Mouse (Mus musculus): ENCODE results near the gene Nkx3-2.

Nkx3-2 gene

DNA sequence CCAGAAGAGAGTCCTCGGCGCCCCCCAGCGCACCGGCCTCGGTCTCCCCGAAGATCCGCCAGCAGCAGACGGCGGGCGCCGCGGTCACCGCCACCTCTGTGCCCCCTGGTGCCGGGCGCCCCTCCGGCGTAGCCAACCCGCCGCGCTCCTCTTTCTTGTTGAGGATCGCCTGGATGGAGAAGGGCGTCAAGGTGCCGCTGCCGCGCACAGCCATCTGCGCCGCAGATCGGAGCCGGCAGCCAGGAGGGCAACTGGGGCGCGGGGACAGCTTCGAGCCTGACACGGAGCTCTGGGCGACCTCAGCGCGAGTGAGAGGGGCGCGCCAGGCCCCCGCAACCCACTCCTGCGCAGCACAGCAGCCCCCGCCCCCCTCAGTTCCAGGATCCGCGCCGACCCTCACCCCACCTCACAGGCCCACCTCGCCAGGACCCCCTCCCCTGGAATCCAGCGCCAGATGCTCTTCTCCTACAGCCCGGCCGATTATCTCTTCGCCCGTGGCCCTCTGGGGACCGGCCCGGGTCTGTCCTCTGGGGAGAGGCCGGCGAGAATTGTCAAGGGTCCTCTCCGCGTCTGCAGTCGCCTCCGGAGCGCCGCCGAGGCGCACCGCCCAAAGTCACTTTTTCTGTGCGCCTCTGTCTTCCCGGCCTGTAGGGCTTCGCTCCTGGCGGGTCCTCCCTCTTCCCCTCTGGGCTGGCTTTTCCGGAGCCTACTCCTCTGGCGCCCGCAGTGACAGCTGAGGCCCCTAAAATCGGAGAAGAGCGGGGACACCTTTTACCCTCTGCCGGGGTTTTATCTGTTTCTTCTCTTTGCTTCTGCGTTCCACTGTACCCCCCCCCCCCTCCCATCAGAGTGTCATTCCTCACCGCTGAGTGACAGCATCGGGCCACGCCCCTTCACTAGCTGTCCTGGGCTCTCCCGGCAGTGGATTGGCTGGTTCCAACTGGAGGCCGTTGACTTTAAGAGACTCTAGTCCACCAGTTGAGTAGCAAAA lies at the start of gene Nkx3-2:
Gene Nkx3-2, minus strand, starts transcription at position 771 of the 991 bp plus-strand sequence.
- DNase-seq (ENCODE audit: low spot score in 2 of 2) = no peak

DNA sequence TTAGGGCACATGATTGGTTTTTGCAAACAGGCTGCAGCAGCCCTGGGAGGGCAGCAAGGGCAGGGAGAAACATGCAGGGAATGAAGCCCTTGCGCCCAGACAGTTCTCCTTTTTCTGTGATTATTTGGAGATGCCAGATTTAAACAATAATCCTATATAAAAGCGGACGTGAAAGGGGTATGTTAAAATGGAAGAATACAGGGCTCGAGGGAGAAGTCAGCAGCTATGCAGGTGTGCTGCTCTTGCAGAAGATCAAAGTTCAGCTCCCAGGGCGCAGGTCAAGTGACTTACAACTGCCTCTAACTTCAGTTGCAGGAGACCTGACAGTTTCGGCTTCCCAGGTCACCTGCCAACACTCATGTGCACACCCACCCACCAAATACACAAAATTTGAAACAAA lies 48.2 kb upstream of the Nkx3-2 start:
- no peak for DNase-seq (ENCODE audit: low spot score in 2 of 2)

DNA sequence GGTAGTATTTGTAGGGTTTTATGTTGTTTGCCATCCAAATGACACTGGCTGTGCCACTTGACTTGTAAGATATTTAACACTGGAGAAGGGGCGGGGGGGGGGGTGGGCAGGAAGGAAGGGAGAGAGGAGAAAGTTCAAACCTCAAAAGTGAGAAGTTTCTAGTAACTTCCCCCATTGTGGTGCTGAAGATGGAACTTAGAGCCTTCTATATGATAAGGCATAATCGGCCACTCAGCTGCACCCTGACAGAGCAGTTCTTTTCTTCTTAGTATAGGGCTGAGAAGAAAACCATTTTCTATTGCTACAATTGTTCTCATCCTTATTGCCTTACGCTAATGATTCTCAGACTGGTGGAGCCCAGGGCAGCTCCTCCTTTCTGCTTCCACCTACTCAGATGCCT lies 47.0 kb upstream of the Nkx3-2 start:
- DNase-seq (ENCODE audit: low spot score in 2 of 2) = no peak

DNA sequence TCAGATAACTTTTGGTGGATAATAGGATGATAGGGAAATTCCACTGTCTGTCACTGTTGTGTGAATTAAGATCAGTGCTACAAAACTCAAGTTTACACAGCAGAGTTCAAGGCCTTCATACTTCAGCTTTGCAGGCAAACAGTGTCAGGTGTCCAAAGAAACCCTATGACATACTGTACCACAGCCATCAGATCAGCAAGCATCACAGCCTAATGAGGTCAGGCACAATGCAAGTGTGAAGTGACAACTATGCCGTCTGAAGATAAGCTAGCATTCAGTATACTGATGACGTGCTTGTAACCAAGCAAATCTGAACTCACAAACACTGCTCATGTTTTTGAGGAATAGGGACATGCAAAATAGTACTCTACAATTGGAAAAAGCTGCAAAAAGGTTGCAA lies 43.1 kb upstream of the Nkx3-2 start:
- no peak for DNase-seq (ENCODE audit: low spot score in 2 of 2)

DNA sequence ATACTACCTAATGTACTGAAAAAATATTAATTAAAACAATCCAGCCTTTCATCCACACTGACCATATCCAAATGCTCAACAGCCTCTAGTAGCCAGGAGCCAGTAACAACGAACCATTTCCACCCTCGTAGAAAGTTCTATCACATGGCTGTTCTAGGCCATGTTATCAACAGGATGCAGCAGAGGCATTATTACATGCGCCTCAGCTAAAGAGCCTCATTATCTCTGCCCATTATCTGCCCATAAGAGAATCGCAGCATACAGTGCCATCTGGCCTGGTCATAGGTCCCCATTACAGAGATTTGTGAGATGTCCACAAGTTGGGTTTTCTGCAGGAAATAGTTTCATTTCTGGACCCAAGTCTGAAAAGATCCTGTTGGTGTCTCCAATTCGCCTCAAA lies 41.9 kb upstream of the Nkx3-2 start:
- DNase-seq (ENCODE audit: low spot score in 2 of 2) = no peak

DNA sequence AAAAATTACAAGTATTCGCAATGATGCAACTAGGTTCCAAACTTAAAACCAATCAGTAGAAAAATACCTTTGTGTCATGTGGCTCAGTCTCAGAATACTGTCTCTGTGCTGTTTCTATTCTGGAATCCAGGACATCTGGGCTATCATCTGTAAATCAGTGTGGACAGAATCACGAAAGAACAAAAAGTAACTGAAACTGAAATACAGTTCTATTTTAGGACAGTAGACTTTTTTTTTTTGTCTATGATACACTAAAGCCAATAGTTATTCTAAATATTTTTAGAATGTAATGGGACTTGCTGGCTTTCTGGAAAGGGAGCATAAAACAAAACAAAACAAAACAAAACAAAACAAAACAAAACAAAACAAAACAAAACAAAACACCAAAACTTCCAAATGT lies 40.8 kb upstream of the Nkx3-2 start:
- DNase-seq (ENCODE audit: low spot score in 2 of 2) = no peak

DNA sequence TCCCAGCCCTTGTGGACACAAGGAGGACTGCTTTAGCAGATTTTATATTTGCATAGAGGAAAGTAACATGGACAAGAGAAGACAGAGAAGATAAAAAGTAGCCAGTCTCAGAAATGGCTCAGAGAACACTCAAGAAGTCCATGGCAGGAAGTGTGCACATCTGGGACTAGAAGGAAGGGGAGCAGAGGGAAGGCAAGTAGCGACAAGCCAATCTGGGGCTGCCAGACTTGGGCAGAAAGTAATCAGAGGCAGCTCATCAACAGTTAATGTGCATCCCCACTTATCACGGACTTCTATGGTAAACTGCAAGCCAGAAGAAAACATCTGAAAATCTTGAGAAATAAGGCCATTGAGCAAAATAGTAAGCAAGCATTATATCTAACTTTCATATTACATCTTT lies 40.3 kb upstream of the Nkx3-2 start:
- DNase-seq (ENCODE audit: low spot score in 2 of 2) = no peak

DNA sequence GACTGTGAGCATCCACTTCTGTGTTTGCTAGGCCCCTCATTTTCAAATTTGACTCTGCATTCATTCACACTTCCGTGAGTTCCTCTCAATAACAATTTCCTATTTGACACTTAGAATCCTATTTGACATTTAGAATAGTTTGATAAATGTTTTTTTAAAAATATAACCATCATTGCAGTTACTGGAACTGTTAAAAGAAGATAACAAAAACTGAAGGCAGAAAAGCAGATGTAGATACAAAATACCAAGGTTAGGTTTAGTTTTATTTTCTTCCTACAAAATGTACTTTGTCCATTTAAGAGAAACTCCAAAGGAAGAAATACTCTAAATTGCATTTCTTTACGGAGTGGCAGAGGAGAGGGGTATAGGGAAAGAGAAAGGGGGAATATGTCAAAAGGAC lies 37.3 kb upstream of the Nkx3-2 start:
- DNase-seq (ENCODE audit: low spot score in 2 of 2) = no peak

DNA sequence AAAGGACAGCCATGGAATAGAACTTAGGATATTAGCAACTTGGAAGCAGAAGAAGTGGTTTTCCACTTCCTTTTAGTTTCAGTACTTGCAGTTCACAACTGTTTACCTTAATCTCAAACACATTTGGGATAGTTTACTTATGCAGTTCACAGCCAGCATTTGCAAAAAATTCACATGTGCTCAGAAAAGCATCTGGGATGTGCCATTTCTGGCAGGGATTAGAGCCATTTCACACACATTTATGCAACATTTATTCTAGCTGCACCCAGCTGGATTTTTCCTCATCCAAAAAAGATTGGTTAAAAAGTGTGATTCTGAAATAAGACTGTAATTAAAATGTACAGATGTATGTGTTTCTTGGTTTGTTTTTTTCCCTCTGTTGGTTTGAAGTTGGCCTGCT lies 30.1 kb upstream of the Nkx3-2 start:
- DNase-seq (ENCODE audit: low spot score in 2 of 2) = no peak

DNA sequence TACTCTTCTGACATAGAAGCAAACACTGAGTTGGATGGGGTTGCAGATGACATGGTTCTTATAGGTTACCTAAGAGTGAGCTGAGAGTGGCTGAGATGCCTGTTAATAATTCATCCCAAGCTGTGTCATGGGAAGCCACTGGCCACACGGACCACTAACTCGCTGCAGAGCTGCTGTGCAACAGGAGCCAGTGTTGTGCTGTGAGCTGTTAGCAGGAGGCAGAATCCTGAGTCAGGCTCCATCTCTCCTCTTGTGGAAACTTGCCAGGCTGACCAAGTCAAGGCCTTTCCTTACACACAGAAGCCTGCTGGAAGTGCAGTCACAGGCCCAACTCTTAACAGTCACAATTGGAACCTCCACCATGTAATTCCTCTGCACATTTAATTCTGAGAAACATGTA lies 26.2 kb upstream of the Nkx3-2 start:
- DNase-seq (ENCODE audit: low spot score in 2 of 2) = no peak

DNA sequence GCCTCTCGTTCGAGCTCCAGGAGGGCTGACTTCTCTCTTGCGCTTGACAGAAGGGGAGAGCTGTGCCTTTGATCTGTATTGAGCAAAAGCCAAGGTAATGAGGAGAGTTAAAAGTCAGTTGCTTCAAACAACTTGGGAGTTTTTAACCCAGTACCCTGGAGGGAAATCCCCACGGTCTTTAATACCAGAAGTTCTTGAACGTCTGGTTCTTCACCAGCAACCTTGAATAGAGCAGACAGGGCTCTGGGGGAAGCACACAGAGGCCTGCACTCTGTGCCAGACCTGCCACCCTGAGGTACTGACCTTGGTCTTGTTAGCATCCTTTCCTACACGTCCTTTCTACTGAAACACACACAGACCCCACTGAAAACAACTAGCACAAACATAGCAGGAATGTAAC lies 24.6 kb upstream of the Nkx3-2 start:
- no peak for DNase-seq (ENCODE audit: low spot score in 2 of 2)

DNA sequence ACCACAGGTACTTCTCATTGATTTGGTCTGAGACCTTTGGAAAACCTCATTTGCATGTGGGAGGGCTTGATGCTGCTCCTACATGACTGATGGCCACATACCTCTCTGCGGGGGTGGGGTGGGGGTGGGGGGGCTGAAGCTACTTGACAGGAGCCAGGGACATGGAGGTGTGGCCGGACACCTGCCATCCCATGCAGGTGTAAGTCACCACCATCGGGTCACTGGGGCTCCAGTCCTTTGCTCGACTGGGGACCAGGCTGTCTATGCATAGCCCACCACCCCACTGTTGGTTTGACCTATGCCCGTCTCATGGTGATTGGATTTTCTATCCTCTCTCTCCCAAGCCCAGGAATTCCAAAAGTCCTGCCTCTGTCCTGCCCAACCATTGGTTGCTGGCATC lies 17.6 kb upstream of the Nkx3-2 start:
- no peak for DNase-seq (ENCODE audit: low spot score in 2 of 2)

DNA sequence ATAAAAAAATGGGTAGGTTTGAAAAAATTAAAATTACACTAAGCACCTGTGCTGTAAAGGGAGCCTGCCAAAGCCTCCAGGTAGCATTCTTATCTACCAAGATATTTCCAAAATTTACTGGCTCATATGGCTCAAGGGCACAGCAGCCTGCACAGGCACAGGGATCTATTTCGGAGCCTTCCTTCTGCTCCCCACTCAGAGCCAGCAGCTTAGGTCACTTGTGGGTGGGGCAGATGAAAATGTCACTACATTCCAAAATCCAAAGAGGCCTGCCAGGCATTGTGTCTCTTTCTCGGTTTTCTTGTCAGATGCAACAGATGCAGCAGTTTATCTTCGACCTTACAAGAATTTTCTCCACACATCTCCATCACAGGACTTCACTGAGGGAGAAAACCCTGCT lies 15.7 kb upstream of the Nkx3-2 start:
- DNase-seq (ENCODE audit: low spot score in 2 of 2) = no peak

DNA sequence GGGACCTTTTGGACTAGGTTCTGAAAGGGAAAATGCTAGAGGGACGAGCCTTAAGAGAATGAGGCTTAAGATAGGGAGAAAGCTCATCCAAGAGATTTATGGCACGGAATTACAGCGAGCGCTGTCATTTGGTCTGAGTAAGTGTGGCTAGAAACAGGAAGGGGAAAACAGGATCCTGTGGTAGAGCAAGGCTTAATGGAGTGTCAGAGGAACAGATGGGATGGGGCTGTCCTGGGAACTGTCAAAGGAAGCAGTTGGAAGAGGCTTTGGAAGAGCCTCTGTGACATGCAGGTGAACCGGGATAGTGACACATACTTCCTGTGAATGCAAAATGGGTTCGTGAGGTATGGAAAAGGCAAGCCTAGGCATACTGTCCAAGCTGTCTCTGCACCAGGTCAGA lies 11.4 kb upstream of the Nkx3-2 start:
- DNase-seq (ENCODE audit: low spot score in 2 of 2) = no peak

DNA sequence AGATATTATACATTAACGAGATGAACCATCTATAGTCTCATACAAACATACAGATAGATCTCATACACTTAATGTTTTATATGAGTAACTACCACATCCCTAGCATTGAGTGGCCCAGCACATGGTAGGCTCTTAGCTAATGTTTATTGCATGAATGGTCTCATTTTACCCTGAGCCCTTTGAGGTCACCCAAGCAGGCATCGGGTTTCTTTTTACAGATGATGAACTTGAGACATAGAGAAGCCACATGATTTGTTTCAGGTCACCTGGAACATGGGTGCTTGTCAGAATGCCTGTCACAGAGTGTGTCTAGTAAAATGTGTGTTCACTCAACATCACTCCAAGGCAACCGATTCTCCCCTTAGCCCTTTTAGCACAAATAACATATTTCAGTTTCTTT lies 11.0 kb upstream of the Nkx3-2 start:
- DNase-seq (ENCODE audit: low spot score in 2 of 2) = no peak

DNA sequence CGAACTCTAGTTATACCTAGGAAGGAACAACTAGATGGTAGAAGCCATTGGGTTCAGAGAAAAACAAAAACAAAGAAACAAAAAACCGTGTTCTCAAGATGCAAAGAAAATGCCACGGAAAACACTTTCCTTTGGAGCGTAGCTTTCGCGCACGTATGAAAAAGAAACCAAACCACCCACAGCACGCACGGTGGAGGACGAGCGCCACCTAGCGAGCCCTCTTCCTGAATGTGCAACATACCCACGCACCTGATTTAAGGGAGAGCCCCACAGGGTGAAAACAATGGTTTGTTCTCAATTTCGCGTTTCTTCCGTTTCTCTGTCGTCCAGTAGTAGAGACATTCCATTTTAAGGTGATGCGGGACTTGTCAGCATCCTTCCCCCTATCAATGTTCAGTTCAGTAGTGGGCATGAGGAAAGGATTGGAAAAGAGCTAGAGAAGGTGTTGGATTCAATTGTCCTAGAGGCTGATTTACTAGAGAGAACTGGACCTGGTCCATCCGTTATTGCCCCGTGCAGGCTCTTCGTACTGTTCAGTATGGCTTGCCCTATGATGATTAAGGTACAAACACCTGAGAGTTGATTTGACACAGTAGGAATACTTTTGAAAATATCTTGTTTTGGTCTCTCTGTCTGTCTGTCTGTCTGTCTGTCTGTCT lies 4.2 kb upstream of the Nkx3-2 start:
- peak; percentile 61 to 90 for DNase-seq (ENCODE audit: low spot score in 2 of 2)

DNA sequence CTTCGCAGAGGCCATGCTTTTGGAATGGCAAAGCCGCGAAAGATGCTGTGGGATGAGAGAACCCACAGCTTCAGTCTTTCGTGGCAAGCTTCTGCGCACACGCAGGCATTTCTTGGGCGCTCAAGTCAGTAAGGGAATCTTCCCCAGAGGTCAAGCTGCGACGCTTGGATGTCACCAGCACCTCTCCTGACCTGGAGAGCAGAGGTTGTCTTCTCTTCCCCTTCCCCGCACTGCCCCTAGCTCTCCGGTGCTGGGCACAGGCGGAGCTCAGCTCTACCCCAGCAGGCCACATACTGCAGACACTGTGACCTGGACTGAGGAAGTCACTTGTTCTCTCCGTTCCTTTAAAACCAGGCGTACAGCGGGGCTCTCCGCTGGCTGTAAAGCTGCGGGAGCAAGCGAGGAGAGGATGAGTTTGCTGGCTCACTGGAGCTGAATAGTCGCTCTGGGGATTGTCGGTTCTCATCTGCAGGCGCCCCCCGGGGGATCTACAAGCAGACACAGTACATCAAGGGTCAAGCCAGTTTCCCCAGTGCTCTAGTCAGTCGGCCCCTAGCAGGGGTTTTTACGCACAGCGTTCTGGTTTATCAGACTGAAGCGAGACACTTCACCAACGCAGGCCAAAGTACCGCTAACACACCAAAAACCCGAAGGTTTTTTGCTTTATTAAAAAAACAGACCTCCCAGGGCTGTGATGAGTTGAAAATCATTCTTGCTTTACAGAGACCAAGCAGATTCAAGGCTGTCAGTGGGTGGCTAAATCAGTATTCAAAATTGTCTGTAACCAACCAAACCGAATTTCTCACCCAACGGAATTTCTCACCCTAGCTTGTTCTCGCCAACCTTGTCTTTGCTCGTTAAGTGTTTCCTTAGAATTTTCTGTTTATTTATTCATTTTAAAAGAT lies 3.2 kb upstream of the Nkx3-2 start:
- no peak for DNase-seq (ENCODE audit: low spot score in 2 of 2)

DNA sequence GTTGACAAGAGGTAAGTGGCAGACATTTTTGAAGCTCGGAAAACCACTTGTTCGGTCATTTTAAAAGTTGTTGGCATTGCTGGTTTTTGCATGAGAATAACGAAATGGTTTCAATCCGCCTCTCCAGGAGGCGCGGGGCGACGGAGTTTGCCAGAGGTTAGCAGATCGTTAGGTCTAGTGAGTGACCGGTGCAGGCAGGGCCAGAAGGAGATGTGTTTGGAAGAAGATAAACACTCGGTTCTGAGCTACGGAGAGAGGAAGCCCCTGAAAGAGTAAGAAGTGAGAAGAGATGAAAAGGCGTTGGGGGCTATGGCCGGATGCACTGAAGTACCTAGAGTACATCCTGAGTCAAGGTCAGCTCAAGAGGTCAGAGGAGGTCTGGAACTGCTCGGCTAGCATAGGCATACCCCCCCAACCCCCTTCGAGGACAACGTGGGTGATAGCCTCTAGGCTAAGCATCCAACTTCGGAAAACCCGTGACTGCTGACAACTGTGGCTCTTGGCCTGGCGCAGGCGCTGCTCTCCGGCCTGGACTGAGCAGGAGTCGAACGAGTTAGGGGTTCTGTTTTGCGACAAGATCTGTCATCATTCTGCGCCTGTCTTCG lies 2.2 kb upstream of the Nkx3-2 start:
- no peak for DNase-seq (ENCODE audit: low spot score in 2 of 2)

DNA sequence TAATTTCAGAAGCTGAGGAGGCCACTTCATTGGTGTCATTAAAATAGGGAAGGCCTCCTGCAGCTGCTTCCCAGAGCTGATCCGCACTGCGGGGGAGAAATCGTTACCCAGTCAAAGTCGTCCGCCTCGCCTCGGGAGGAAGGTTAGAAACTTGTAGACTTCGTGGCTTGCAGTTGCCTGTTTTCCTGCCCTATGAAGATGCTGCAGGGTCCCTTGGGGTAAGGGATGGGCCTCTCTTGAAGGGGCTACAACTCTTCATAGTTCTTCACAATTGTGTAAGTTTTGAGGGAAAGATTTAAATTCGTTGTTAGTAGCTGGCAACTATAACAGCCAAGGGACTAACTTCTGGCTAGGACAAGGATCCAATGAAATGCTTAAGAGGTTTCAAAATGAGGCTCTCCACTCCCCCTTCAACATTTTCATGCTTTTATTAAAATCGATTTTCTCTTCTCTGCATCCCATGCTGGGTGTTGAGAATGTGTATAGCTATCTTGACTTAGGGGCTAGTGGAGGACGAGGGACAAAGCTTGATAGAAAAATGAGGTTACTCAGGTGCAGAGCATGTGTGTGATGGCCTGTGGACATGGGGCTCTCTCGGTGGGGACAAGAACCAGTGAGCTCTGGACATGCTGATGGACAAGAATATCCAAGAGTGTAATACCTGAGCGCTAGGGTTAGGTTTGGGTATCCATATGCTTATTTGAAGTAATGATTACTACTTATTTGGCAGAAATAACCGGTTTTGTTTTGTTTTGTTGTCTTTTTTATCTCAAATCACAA lies 1.5 kb upstream of the Nkx3-2 start:
- DNase-seq (ENCODE audit: low spot score in 2 of 2) = no peak

DNA sequence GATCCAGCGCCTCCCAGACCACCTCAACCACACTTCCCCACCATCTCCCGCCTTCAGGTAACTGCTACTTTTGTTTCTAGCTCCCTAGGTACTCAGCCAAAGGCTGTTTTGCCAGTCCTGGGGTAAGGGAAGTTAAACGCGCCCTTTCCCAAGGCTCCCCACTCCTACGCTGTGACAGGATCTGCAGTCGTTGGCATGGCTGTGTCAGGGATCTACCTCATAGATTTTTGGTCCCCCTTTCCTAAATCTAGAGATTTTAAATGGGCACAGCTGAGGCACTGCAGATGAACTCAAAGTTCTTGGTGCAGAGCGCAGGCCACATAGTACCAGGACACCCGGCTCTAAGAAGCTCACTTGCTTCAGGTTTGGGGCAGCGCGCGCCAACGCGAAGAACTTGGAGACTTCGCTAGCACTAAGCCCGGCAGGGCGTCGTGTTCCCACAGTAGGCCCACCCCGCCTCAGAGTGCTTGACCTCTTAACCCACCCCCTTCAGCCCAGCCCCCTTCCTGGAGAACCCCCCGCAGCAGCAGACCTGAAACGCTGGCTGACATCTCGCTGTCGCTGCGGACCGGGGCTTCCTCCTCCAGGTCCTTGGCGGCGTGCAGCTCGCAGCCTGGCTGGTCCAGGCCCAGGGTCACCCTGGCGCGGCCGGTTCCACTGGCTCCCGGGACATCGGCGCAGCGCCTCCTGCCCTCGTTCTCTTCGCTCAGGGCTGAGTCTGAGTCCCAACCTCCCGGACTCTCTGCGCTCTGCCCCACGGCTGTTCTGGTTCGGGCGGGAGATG lies 1.2 kb downstream of the Nkx3-2 start:
- DNase-seq (ENCODE audit: low spot score in 2 of 2) = no peak
